Mouse (Mus musculus) bone marrow, adult 2 months (tissue): ENCODE data around the gene Mtmr2.

Experiments used
- CTCF ChIP-seq: fragments of 200-500 bp; IDR thresholded peaks from 2 replicates; pipeline ENCODE4 v1.5.1; 2011; ENCODE audit warnings: low read length, control low read depth; ENCODE audit not compliant: control insufficient read depth, insufficient read depth
- POLR2A ChIP-seq: fragments of 200-500 bp; IDR thresholded peaks from 2 replicates; pipeline ENCODE4 v1.6.1; 2011; ENCODE audit warnings: low read depth, mild to moderate bottlenecking, control low read depth, low read length, borderline replicate concordance; ENCODE audit not compliant: control insufficient read depth

- no peak for TF ChIP-seq POLR2A
- TF ChIP-seq CTCF: no peak
These were observed 56.3 kb downstream of the Mtmr2 start for GRCm38 (mm10) chr9:13804480-13804879.
